Mouse (Mus musculus) hindbrain, embryonic 11.5 days (tissue): Measurements from ENCODE around the gene 2010109A12Rik. TPM values are rescaled to one million over a fixed set of nuclear protein-coding genes. Genes with fewer than 3 reads are reported as not detected.

Experiments used
- ATAC-seq: fragments of 200-750 bp; cut with Nextera tagmentation; 2 replicates; pipeline ENCODE4 v1.8.0; 2017; ENCODE audit warnings: mild to moderate bottlenecking, moderate TSS enrichment, moderate library complexity; ENCODE audit not compliant: low FRiP score
- DNase-seq: peaks from one replicate; pipeline ENCODE4 v3.0.0-alpha.2; 2015; ENCODE audit warnings: low spot score
- H3K27ac ChIP-seq: fragments of 300-500 bp; sonication (generic); 2 replicates; pipeline ENCODE4 v1.5.1; 2014; ENCODE audit warnings: mild to moderate bottlenecking, low read depth, low read length
- H3K27me3 ChIP-seq: fragments of 300-500 bp; sonication (generic); 2 replicates; pipeline ENCODE4 v1.6.1; 2014; ENCODE audit warnings: mild to moderate bottlenecking, low read length, moderate library complexity, mixed read lengths; ENCODE audit not compliant: control insufficient read depth, insufficient read depth
- H3K36me3 ChIP-seq: fragments of 300-500 bp; sonication (generic); 2 replicates; pipeline ENCODE4 v1.6.1; 2014; ENCODE audit warnings: mild to moderate bottlenecking, low read length, moderate library complexity, mixed read lengths; ENCODE audit not compliant: control insufficient read depth, insufficient read depth
- H3K4me1 ChIP-seq: fragments of 300-500 bp; sonication (generic); replicated peaks from 2 replicates; pipeline ENCODE4 v1.6.1; 2014; ENCODE audit warnings: low read length, mixed read lengths; ENCODE audit not compliant: control insufficient read depth, insufficient read depth
- H3K4me2 ChIP-seq: fragments of 300-500 bp; sonication (generic); replicated peaks from 2 replicates; pipeline ENCODE4 v1.6.1; 2014; ENCODE audit warnings: mild to moderate bottlenecking, low read depth, low read length
- H3K4me3 ChIP-seq: fragments of 300-500 bp; sonication (generic); 2 replicates; pipeline ENCODE4 v1.5.1; 2014; ENCODE audit warnings: low read depth, low read length
- H3K9ac ChIP-seq: fragments of 300-500 bp; sonication (generic); 2 replicates; pipeline ENCODE4 v1.6.1; 2014; ENCODE audit warnings: low read depth, low read length
- H3K9me3 ChIP-seq: fragments of 300-500 bp; sonication (generic); 2 replicates; pipeline ENCODE4 v1.6.1; 2016; ENCODE audit warnings: low read length; ENCODE audit not compliant: control insufficient read depth
- WGBS: fragments of 180-500 bp; shearing (Covaris S2); extraction: QIAGEN DNeasy Blood & Tissue Kit; methylation state at CpG from one replicate; pipeline ENCODE4 v1.1.7; 2014; 5-methylcytosine and 5-hydroxymethylcytosine counted together
- polyA plus RNA-seq: library from polyadenylated mRNA; unstranded; fragments of >200 nt; fragmentation: Nextera tagmentation; extraction: Ambion mirVana; gene quantifications from 2 replicates; pipeline ENCODE4 v1.2.1, GENCODE M21; 2014

Gene 2010109A12Rik
- polyA plus RNA-seq, 1 experiment from 2014 or later, result 2.4 TPM

DNA sequence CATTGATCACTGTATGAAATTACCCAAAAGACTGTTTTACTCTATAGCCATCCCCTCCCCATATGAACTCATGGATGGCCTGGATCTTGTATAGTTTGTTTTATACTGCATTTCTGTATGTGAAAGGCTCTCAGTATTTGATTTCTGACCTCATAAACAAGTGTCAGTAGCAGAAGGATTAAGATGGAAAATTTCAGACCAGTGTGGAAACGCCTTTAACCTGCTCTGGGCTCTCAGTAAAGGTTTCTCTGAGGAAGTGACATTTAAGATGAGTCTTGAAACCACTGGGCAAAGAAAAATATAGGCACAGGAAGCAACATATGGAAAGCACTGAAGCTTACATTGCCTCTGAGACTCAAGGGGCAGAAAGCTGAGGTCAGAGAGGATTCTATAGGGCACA, 1.2 kb downstream of the 2010109A12Rik start:
- no peak for DNase-seq

DNA sequence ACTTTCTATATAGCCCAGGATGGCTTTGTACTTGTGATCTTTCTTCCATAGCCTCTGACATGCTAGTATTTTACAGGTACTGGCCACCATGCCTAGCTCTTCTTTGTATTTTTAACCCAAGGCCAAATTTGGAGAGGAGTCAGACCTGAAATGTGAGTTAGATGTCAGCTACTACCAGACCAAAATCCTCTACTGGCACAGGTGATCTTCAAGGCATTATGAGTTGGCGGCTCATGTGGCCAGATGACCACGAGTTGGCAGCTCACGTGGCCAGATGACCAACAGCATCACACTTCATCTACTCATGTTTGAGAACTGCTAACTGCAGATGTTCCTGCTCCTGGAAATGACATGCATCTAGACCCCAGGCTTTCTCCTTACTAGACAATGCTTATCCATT, 12.1 kb downstream of the 2010109A12Rik start:
- no peak for ATAC-seq

More for the DNA sequence above, 1.2 kb downstream of the 2010109A12Rik start:
- no peak overlapping the region for H3K27ac ChIP-seq
- H3K4me3 ChIP-seq, result no peak overlapping the region
- 69% methylated on average over 1 of the region's 1 CpGs for WGBS
- H3K9ac ChIP-seq, result 0 out of 2 replicates have a peak overlapping the region, but pooled peaks have one; percentile 16
- H3K9me3 ChIP-seq, result no peaks in the 10 kb centered on the region
- no peaks in the 10 kb centered on the region for H3K4me1 ChIP-seq
- ATAC-seq, result no peak
- H3K27me3 ChIP-seq, result no peaks in the 10 kb centered on the region
- H3K4me2 ChIP-seq, result no peak overlapping the region; the same call in 1 of the 2 replicates
- H3K36me3 ChIP-seq, result no peaks in the 10 kb centered on the region

DNA sequence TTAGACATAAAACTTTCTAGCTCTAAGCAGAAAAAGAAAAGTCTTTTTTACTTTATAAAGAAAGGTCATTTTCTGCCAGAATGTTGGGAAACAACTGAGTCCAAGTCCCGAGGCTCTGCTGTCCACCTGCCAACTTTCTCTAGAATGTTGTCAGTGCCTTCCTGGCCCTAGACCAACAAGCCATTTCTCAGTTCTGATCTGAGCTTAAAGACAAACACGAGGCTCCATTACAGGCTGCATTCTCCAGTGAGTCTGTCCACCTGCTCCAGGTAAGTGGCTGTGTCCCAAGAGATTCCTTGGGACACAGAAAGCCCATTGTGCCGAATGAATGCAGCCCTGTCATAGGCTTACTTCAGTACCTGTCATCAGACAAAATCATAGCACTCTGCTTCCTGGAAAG, 15.3 kb downstream of the 2010109A12Rik start:
- H3K4me1 ChIP-seq, result no peaks in the 10 kb centered on the region
- H3K27me3 ChIP-seq, result no peaks in the 10 kb centered on the region
- H3K9ac ChIP-seq, result no peak overlapping the region
- no peak for ATAC-seq
- no peak for DNase-seq
- H3K9me3 ChIP-seq, result no peaks in the 10 kb centered on the region
- no peak overlapping the region for H3K4me3 ChIP-seq
- 77% methylated on average over 3 of the region's 3 CpGs for WGBS
- H3K36me3 ChIP-seq, result no peaks in the 10 kb centered on the region
- no peak overlapping the region for H3K4me2 ChIP-seq
- no peak overlapping the region for H3K27ac ChIP-seq

More for the DNA sequence above, 12.1 kb downstream of the 2010109A12Rik start:
- no peaks in the 10 kb centered on the region for H3K36me3 ChIP-seq
- H3K27me3 ChIP-seq, result no peaks in the 10 kb centered on the region
- no peaks in the 10 kb centered on the region for H3K4me1 ChIP-seq
- H3K4me3 ChIP-seq, result no peak overlapping the region
- 85% methylated on average over 3 of the region's 3 CpGs for WGBS
- no peak overlapping the region for H3K4me2 ChIP-seq
- no peak for DNase-seq
- H3K27ac ChIP-seq, result no peak overlapping the region
- H3K9me3 ChIP-seq, result no peaks in the 10 kb centered on the region
- no peak overlapping the region for H3K9ac ChIP-seq

DNA sequence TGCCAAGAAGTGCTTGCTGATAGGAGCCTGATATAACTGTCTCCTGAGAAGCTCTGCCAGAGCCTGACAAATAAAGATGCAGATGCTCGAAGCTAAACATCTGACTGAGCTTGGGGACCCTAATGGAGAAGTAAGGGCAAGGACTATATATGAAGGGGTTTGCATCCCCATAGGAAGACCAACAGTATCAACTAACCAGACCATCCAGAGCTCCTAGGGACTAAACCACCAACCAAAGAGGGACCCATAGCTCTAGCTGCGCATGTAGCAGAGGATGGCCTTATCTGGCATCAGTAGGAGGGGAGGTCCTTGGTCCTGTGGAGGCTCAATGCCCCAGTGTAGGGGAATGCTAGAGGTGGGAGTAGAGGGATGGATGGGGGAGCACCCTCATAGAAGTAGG, 18.2 kb downstream of the 2010109A12Rik start:
- ATAC-seq (no peak), DNase-seq (no peak)
- Histone ChIP-seq H3K4me3 (no peak overlapping the region), H3K4me2 (no peak overlapping the region), H3K27ac (no peak overlapping the region), H3K9me3 (no peaks in the 10 kb centered on the region), H3K27me3 (no peaks in the 10 kb centered on the region), H3K36me3 (no peaks in the 10 kb centered on the region), H3K9ac (no peak overlapping the region), H3K4me1 (no peaks in the 10 kb centered on the region)
- 86% methylated on average over 2 of the region's 2 CpGs for WGBS

DNA sequence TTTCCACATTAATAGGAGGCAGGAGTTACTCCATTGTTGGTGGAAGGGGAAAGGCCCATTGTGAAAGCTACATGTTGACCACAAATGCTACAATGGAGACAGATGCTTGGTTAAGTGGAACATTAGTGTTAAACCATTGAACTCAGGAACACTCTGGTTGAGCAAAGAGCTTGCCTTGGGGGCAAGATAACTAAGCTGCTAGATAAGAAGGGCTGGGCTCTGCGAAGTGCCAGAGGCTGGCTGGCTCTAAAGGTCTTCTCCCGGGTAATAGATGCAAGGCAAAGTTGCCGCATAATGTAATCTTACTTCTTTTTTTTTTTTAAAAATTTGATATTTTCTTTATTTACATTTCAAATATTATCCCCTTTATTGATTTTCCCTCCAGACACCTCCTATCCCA, 20.8 kb downstream of the 2010109A12Rik start:
- Histone ChIP-seq H3K9me3 (no peaks in the 10 kb centered on the region), H3K4me2 (no peak overlapping the region), H3K36me3 (no peaks in the 10 kb centered on the region), H3K27me3 (no peaks in the 10 kb centered on the region), H3K4me1 (no peaks in the 10 kb centered on the region), H3K9ac (no peak overlapping the region), H3K27ac (no peak overlapping the region), H3K4me3 (no peak overlapping the region)
- WGBS, result 87% methylated on average over 3 of the region's 3 CpGs
- no peak for ATAC-seq
- no peak for DNase-seq

DNA sequence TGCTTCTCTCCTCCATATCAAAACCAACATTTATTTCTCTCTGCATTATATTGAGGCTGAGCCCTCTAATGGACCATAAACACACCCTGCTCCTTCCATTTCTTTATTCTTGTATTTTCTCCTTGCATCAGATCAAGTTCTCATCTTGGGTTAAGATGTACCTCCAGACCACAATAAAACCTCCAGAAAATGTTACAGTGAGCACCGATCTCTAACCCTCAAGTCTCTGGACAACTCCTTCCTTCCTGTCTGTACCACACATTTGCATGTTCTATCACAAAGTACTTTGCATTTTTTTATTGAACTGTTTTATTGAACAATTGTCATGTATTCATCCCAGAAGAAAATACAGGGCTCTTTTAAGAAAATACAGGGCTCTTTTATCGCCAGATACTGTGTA, 23.2 kb downstream of the 2010109A12Rik start:
- DNase-seq (no peak), ATAC-seq (no peak)
- Histone ChIP-seq H3K36me3 (no peaks in the 10 kb centered on the region), H3K27me3 (no peaks in the 10 kb centered on the region), H3K4me2 (no peak overlapping the region), H3K9me3 (no peaks in the 10 kb centered on the region), H3K4me3 (no peak overlapping the region), H3K4me1 (no peaks in the 10 kb centered on the region), H3K9ac (no peak overlapping the region), H3K27ac (no peak overlapping the region)
- WGBS, result 90% methylated on average over 2 of the region's 2 CpGs

DNA sequence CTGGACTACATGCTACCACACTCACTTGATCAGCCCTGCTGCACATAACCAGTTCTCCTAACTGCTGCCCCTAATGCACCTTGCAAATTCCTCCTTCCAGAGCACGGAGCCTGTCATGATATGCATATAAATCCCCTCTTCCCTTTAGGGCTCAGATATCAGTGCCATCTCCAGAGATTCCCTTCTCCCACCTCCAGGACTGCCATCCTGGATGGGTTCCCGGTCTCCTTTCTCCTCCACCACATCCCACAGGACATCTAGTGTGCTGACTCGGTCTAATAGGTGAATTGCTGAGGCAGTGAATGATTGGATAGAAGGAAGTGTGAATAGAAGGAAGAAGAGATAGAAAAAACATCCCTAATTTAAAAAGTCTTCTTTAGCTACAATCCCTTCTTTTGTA, 25.4 kb downstream of the 2010109A12Rik start:
- DNase-seq (no peak), ATAC-seq (no peak)
- H3K36me3 ChIP-seq, result no peaks in the 10 kb centered on the region

DNA sequence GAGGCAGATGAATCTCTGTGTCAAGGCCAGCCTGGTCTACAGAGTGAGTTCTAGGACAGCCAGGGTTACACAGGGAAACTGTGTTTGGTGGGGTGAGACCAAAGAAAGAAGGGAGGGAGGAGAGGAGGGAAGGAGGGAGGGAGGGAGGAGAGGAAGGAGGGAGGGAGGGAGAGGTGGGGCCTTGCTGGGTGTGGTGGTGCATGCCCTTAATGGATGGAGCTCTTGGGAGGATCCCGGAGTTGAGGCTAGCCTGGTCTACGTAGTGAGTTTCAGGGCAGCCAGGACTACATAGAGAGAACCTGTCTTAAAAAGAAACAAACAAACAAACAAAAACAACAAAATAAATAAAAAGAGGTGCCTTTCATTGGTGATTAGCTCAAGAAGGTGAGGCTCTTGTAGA, 26.5 kb downstream of the 2010109A12Rik start:
- Histone ChIP-seq H3K4me3 (no peak overlapping the region), H3K9ac (no peak overlapping the region), H3K27me3 (no peaks in the 10 kb centered on the region), H3K36me3 (no peaks in the 10 kb centered on the region), H3K27ac (no peak overlapping the region), H3K4me1 (no peaks in the 10 kb centered on the region), H3K4me2 (no peak overlapping the region), H3K9me3 (no peaks in the 10 kb centered on the region)
- DNase-seq, result no peak
- ATAC-seq, result no peak
- WGBS, result 93% methylated on average over 2 of the region's 2 CpGs

More for the DNA sequence above, 25.4 kb downstream of the 2010109A12Rik start:
- Histone ChIP-seq H3K9ac (no peak overlapping the region), H3K27ac (no peak overlapping the region), H3K4me2 (no peak overlapping the region), H3K9me3 (no peaks in the 10 kb centered on the region), H3K4me3 (no peak overlapping the region), H3K27me3 (no peaks in the 10 kb centered on the region), H3K4me1 (no peaks in the 10 kb centered on the region)
- 78% methylated on average over 3 of the region's 3 CpGs for WGBS

DNA sequence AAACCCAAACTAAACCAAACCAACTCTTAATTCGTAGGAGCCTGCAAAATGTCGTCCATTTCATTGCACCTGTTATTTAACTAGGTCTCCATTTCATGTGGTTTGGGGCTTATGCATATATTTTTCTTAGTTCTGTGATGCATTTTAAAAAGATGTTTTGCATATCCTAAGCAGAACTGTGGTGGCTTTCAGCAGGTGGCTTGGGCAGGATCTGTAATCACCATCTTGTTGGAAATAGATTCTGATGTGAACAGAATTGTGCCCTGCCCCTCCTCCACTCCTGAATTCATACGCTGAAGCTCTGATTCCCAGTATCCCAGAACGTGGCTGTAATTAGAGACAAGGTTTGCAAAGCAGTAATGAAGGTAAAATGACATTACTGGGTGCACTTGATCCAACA, 27.8 kb downstream of the 2010109A12Rik start:
- DNase-seq (no peak), ATAC-seq (no peak)
- no peaks in the 10 kb centered on the region for H3K9me3 ChIP-seq
- no peaks in the 10 kb centered on the region for H3K36me3 ChIP-seq
- no peak overlapping the region for H3K4me2 ChIP-seq
- H3K27ac ChIP-seq, result no peak overlapping the region
- H3K27me3 ChIP-seq, result no peaks in the 10 kb centered on the region
- H3K4me1 ChIP-seq, result no peaks in the 10 kb centered on the region
- no peak overlapping the region for H3K4me3 ChIP-seq
- 81% methylated on average over 4 of the region's 4 CpGs for WGBS
- H3K9ac ChIP-seq, result no peak overlapping the region
